Mouse (Mus musculus): ENCODE measurements around the gene Cstb. TPM values are rescaled to one million over a fixed set of nuclear protein-coding genes. Genes with fewer than 3 reads are reported as not detected.
A peak's percentile ranks its signal among the peaks of the same experiment; 100 is the strongest.

The Cstb gene
- polyA plus RNA-seq, 1 experiment from 2014 or later: 675 TPM

- no peak for ATAC-seq (ENCODE audit: low FRiP score, low TSS enrichment)
- H3K27ac ChIP-seq (replicated peaks): peak overlapping the region; percentile 70
- H3K4me1 ChIP-seq (replicated peaks; ENCODE audit: control insufficient read depth, insufficient read depth): peaks cover 2% of the 10 kb centered on the region; the same call in 1 of the 2 replicates
- H3K36me3 ChIP-seq (ENCODE audit: control insufficient read depth, insufficient read depth, low read length): no peaks in the 10 kb centered on the region
- H3K27me3 ChIP-seq (ENCODE audit: control insufficient read depth, insufficient read depth, low read length): no peaks in the 10 kb centered on the region
- no peak overlapping the region for H3K9ac ChIP-seq (ENCODE audit: low read length)
- no peak overlapping the region for H3K4me2 ChIP-seq (replicated peaks; ENCODE audit: low read depth)
- TF ChIP-seq CTCF (IDR thresholded peaks at IDR 0.05; ENCODE audit: low read depth): no peak
- no peak for TF ChIP-seq EP300 (optimal IDR thresholded peaks at IDR 0.05)
- 65% methylated on average over 5 of the region's 5 CpGs for WGBS
- no peak overlapping the region for H3K4me3 ChIP-seq (ENCODE audit: low read depth, low read length)
- DNase-seq (ENCODE audit: low spot score): no peak
- no peaks in the 10 kb centered on the region for H3K9me3 ChIP-seq (ENCODE audit: control insufficient read depth, low read length)
These were observed 33.1 kb downstream of the Cstb start for GRCm38 (mm10) chr10:78458348-78459111.

- WGBS: 16% methylated on average over 5 of the region's 5 CpGs
- Histone ChIP-seq H3K27ac (replicated peaks) (no peak overlapping the region), H3K4me2 (replicated peaks; ENCODE audit: low read depth) (no peak overlapping the region), H3K9ac (ENCODE audit: low read length) (no peak overlapping the region), H3K27me3 (ENCODE audit: control insufficient read depth, insufficient read depth, low read length) (no peaks in the 10 kb centered on the region), H3K36me3 (ENCODE audit: control insufficient read depth, insufficient read depth, low read length) (no peaks in the 10 kb centered on the region), H3K9me3 (ENCODE audit: control insufficient read depth, low read length) (no peaks in the 10 kb centered on the region), H3K4me3 (ENCODE audit: low read depth, low read length) (no peak overlapping the region), H3K4me1 (replicated peaks; ENCODE audit: control insufficient read depth, insufficient read depth) (peaks cover 6% of the 10 kb centered on the region)
- no peak for TF ChIP-seq CTCF (IDR thresholded peaks at IDR 0.05; ENCODE audit: low read depth)
- no peak for TF ChIP-seq EP300 (optimal IDR thresholded peaks at IDR 0.05)
- ATAC-seq (ENCODE audit: low FRiP score, low TSS enrichment) (no peak), DNase-seq (ENCODE audit: low spot score) (peak; percentile 71)
These were observed 35.0 kb downstream of the Cstb start for GRCm38 (mm10) chr10:78460463-78460862.

GRCm38 (mm10) chr10:78461767-78462166, 36.3 kb downstream of the Cstb start:
- WGBS: 79% methylated on average over 4 of the region's 4 CpGs
- no peak for ATAC-seq (ENCODE audit: low FRiP score, low TSS enrichment)
- no peaks in the 10 kb centered on the region for H3K9me3 ChIP-seq (ENCODE audit: control insufficient read depth, low read length)
- TF ChIP-seq CTCF (IDR thresholded peaks at IDR 0.05; ENCODE audit: low read depth) (peak; percentile 46), EP300 (optimal IDR thresholded peaks at IDR 0.05) (no peak)
- peaks cover 6% of the 10 kb centered on the region for H3K4me1 ChIP-seq (replicated peaks; ENCODE audit: control insufficient read depth, insufficient read depth)
- no peak for DNase-seq (ENCODE audit: low spot score)
- H3K36me3 ChIP-seq (ENCODE audit: control insufficient read depth, insufficient read depth, low read length): no peaks in the 10 kb centered on the region
- no peak overlapping the region for H3K27ac ChIP-seq (replicated peaks)
- no peak overlapping the region for H3K4me2 ChIP-seq (replicated peaks; ENCODE audit: low read depth)
- no peak overlapping the region for H3K4me3 ChIP-seq (ENCODE audit: low read depth, low read length)
- H3K27me3 ChIP-seq (ENCODE audit: control insufficient read depth, insufficient read depth, low read length): no peaks in the 10 kb centered on the region
- H3K9ac ChIP-seq (ENCODE audit: low read length): no peak overlapping the region

- no peak overlapping the region for H3K4me2 ChIP-seq (replicated peaks; ENCODE audit: low read depth)
- H3K27ac ChIP-seq (replicated peaks): no peak overlapping the region
- no peaks in the 10 kb centered on the region for H3K9me3 ChIP-seq (ENCODE audit: control insufficient read depth, low read length)
- no peak overlapping the region for H3K9ac ChIP-seq (ENCODE audit: low read length)
- H3K4me1 ChIP-seq (replicated peaks; ENCODE audit: control insufficient read depth, insufficient read depth): peaks cover 6% of the 10 kb centered on the region; the same call in 1 of the 2 replicates
- TF ChIP-seq CTCF (IDR thresholded peaks at IDR 0.05; ENCODE audit: low read depth) (no peak), EP300 (optimal IDR thresholded peaks at IDR 0.05) (no peak)
- H3K27me3 ChIP-seq (ENCODE audit: control insufficient read depth, insufficient read depth, low read length): no peaks in the 10 kb centered on the region
- H3K36me3 ChIP-seq (ENCODE audit: control insufficient read depth, insufficient read depth, low read length): no peaks in the 10 kb centered on the region
- DNase-seq (ENCODE audit: low spot score) (no peak), ATAC-seq (ENCODE audit: low FRiP score, low TSS enrichment) (peak; percentile 54; the same call in 1 of the 2 replicates)
- no peak overlapping the region for H3K4me3 ChIP-seq (ENCODE audit: low read depth, low read length)
- WGBS: 69% methylated on average over 8 of the region's 8 CpGs
These were observed 37.7 kb downstream of the Cstb start for GRCm38 (mm10) chr10:78462945-78463768.

GRCm38 (mm10) chr10:78463769-78464167, 38.3 kb downstream of the Cstb start:
- H3K9ac ChIP-seq (ENCODE audit: low read length): no peak overlapping the region
- no peaks in the 10 kb centered on the region for H3K27me3 ChIP-seq (ENCODE audit: control insufficient read depth, insufficient read depth, low read length)
- TF ChIP-seq CTCF (IDR thresholded peaks at IDR 0.05; ENCODE audit: low read depth) (no peak), EP300 (optimal IDR thresholded peaks at IDR 0.05) (no peak)
- ATAC-seq (ENCODE audit: low FRiP score, low TSS enrichment) (no peak), DNase-seq (ENCODE audit: low spot score) (no peak)
- peak overlapping the region; percentile 100 for H3K4me2 ChIP-seq (replicated peaks; ENCODE audit: low read depth)
- H3K27ac ChIP-seq (replicated peaks): no peak overlapping the region
- H3K36me3 ChIP-seq (ENCODE audit: control insufficient read depth, insufficient read depth, low read length): no peaks in the 10 kb centered on the region
- no peaks in the 10 kb centered on the region for H3K9me3 ChIP-seq (ENCODE audit: control insufficient read depth, low read length)
- 64% methylated on average over 3 of the region's 3 CpGs for WGBS
- H3K4me1 ChIP-seq (replicated peaks; ENCODE audit: control insufficient read depth, insufficient read depth): peaks cover 6% of the 10 kb centered on the region; the same call in 1 of the 2 replicates
- H3K4me3 ChIP-seq (ENCODE audit: low read depth, low read length): peak overlapping the region; percentile 67

Measured in stomach, postnatal 0 days (tissue).